Mouse (Mus musculus) brain, embryonic 14.5 days (tissue): ENCODE results near the gene Ccdc15.

Source experiments
- CTCF ChIP-seq: fragments of 200-500 bp; IDR thresholded peaks from 2 replicates; pipeline ENCODE4 v1.5.1; 2012; ENCODE audit warnings: inconsistent platforms, mild to moderate bottlenecking, moderate library complexity, borderline replicate concordance; ENCODE audit not compliant: insufficient read depth, insufficient read length; ENCODE audit errors: extremely low read depth
- POLR2A ChIP-seq: fragments of 200-500 bp; IDR thresholded peaks from 2 replicates; pipeline ENCODE4 v1.6.1; 2012; ENCODE audit warnings: mild to moderate bottlenecking, inconsistent platforms, borderline replicate concordance; ENCODE audit not compliant: poor library complexity, insufficient read depth, insufficient read length, severe bottlenecking; ENCODE audit errors: extremely low read depth

DNA sequence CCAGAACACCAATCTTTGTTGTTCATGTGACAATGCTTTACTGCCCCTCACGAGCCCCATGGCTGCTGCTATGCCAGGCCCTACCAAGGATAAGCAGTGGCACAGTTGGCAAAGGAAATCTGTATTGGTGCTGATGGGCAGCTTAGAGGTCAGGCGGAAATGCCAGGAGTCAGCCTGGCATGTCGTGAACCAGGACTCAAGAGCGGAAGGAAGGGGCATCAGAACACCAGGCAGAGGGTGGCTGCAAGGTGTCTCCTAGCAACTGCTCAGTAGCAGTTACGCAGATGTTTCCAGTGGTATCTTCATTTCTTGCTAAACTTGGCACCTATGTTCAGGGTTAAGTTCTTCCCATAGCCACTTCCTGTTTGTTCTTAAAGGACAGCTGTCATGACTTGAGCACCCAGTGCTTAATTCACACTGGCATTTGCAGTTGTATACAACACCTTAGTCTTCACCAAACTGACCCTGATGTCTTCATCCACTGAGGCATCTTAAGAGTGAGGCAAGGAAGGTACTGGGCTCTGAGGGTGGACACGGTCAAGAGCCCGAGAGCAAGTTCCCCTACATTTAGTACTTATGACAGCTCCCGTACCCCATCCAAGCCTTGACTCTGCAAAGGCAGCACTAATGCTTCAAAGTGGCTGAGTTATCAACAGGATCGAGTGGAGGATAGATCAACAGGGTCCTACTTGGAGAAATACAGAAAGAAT is 117.6 kb downstream of the Ccdc15 start:
- TF ChIP-seq POLR2A (no peak), CTCF (no peak)
